Mouse (Mus musculus) E14TG2a.4 (cell line): Measurements from ENCODE around the gene Flot2.
A peak's percentile ranks its signal among the peaks of the same experiment; 100 is the strongest.

Experiments used
- H3K27me3 ChIP-seq: 2 replicates; pipeline ENCODE4 v1.6.1; 2014; ENCODE audit warnings: low read length, control low read depth; ENCODE audit not compliant: insufficient read depth
- H3K36me3 ChIP-seq: 2 replicates; pipeline ENCODE4 v1.6.1; 2014; ENCODE audit warnings: low read length, control low read depth; ENCODE audit not compliant: insufficient read depth
- H3K4me1 ChIP-seq: replicated peaks from 2 replicates; pipeline ENCODE4 v1.6.1; 2014; ENCODE audit warnings: low read depth, low read length, control low read depth
- H3K4me3 ChIP-seq: replicated peaks from 2 replicates; pipeline ENCODE4 v1.5.1; 2014; ENCODE audit warnings: mild to moderate bottlenecking, low read length
- H3K9me3 ChIP-seq: 2 replicates; pipeline ENCODE4 v1.6.1; 2014; ENCODE audit warnings: low read length, control low read depth
- CTCF ChIP-seq: conservative IDR thresholded peaks from 2 replicates; pipeline ENCODE4 v1.5.1; 2014; ENCODE audit warnings: low read length
- NANOG ChIP-seq: IDR thresholded peaks from 2 replicates; pipeline ENCODE4 v1.6.1; 2014; ENCODE audit warnings: borderline replicate concordance, low read length, mixed read lengths
- POU5F1 ChIP-seq: IDR thresholded peaks from 2 replicates; pipeline ENCODE4 v1.6.1; 2014; ENCODE audit warnings: low read length, borderline replicate concordance

Gene Flot2

GRCm38 (mm10) chr11:78053078-78053477 lies 15.3 kb downstream of the Flot2 start:
- H3K4me3 ChIP-seq = no peak overlapping the region
- H3K4me1 ChIP-seq = peaks cover 15% of the 10 kb centered on the region
- H3K27me3 ChIP-seq = peaks cover 8% of the 10 kb centered on the region
- no peak for TF ChIP-seq CTCF
- TF ChIP-seq POU5F1 = no peak
- no peak for TF ChIP-seq NANOG
- peaks cover 70% of the 10 kb centered on the region for H3K36me3 ChIP-seq
- H3K9me3 ChIP-seq = no peaks in the 10 kb centered on the region

GRCm38 (mm10) chr11:78056946-78057345 lies 19.2 kb downstream of the Flot2 start:
- Histone ChIP-seq H3K4me3 (peak overlapping the region; percentile 65), H3K9me3 (no peaks in the 10 kb centered on the region), H3K27me3 (peaks cover 8% of the 10 kb centered on the region), H3K36me3 (peaks cover 72% of the 10 kb centered on the region), H3K4me1 (peaks cover 29% of the 10 kb centered on the region)
- TF ChIP-seq NANOG = no peak
- TF ChIP-seq POU5F1 = no peak
- no peak for TF ChIP-seq CTCF

- TF ChIP-seq POU5F1 (no peak), CTCF (peak; percentile 52)
- Histone ChIP-seq H3K27me3 (peaks cover 8% of the 10 kb centered on the region), H3K4me1 (peaks cover 27% of the 10 kb centered on the region), H3K36me3 (peaks cover 47% of the 10 kb centered on the region), H3K4me3 (no peak overlapping the region), H3K9me3 (no peaks in the 10 kb centered on the region)
Observed at GRCm38 (mm10) chr11:78059833-78060757, 22.4 kb downstream of the Flot2 start.

GRCm38 (mm10) chr11:78062563-78062962 lies 24.8 kb downstream of the Flot2 start:
- TF ChIP-seq NANOG (no peak), CTCF (no peak), POU5F1 (no peak)
- peaks cover 5% of the 10 kb centered on the region; the same call in 1 of the 2 replicates for H3K27me3 ChIP-seq
- H3K9me3 ChIP-seq = no peaks in the 10 kb centered on the region
- H3K36me3 ChIP-seq = peaks cover 27% of the 10 kb centered on the region
- peaks cover 19% of the 10 kb centered on the region for H3K4me1 ChIP-seq
- H3K4me3 ChIP-seq = no peak overlapping the region

GRCm38 (mm10) chr11:78065906-78066305 lies 28.2 kb downstream of the Flot2 start:
- H3K9me3 ChIP-seq = no peaks in the 10 kb centered on the region
- TF ChIP-seq NANOG = no peak
- TF ChIP-seq POU5F1 = no peak
- TF ChIP-seq CTCF = no peak
- peaks cover 3% of the 10 kb centered on the region; the same call in 1 of the 2 replicates for H3K4me1 ChIP-seq
- no peak overlapping the region for H3K4me3 ChIP-seq
- no peaks in the 10 kb centered on the region for H3K36me3 ChIP-seq
- H3K27me3 ChIP-seq = 0 out of 2 replicates have a peak, but pooled peaks cover 2% of the 10 kb centered on the region

GRCm38 (mm10) chr11:78066641-78067040 lies 28.9 kb downstream of the Flot2 start:
- Histone ChIP-seq H3K4me1 (peaks cover 9% of the 10 kb centered on the region), H3K4me3 (no peak overlapping the region), H3K9me3 (no peaks in the 10 kb centered on the region), H3K27me3 (0 out of 2 replicates have a peak, but pooled peaks cover 2% of the 10 kb centered on the region), H3K36me3 (no peaks in the 10 kb centered on the region)
- TF ChIP-seq POU5F1 (no peak), CTCF (no peak), NANOG (no peak)

- Histone ChIP-seq H3K4me1 (peaks cover 18% of the 10 kb centered on the region), H3K36me3 (peaks cover under 1% of the 10 kb centered on the region), H3K27me3 (0 out of 2 replicates have a peak, but pooled peaks cover 2% of the 10 kb centered on the region), H3K4me3 (no peak overlapping the region), H3K9me3 (no peaks in the 10 kb centered on the region)
- TF ChIP-seq POU5F1 (no peak), CTCF (no peak), NANOG (no peak)
Observed at GRCm38 (mm10) chr11:78067566-78067965, 29.8 kb downstream of the Flot2 start.

GRCm38 (mm10) chr11:78069130-78069529 lies 31.4 kb downstream of the Flot2 start:
- TF ChIP-seq NANOG (no peak), CTCF (no peak)

More at GRCm38 (mm10) chr11:78069130-78069529, 31.4 kb downstream of the Flot2 start:
- peaks cover 30% of the 10 kb centered on the region for H3K4me1 ChIP-seq
- no peaks in the 10 kb centered on the region for H3K9me3 ChIP-seq
- peaks cover 16% of the 10 kb centered on the region for H3K36me3 ChIP-seq
- H3K27me3 ChIP-seq = 0 out of 2 replicates have a peak, but pooled peaks cover 2% of the 10 kb centered on the region
- no peak overlapping the region for H3K4me3 ChIP-seq
